Mouse (Mus musculus) embryonic fibroblast, embryonic 13.5 days (primary cell): ENCODE results near the gene Eif2b2.

Experiments used
- CTCF ChIP-seq: IDR thresholded peaks from 2 replicates; pipeline ENCODE4 v1.5.1; 2011; ENCODE audit warnings: mild to moderate bottlenecking, control low read depth, low read length, moderate library complexity, borderline replicate concordance; ENCODE audit not compliant: insufficient read depth
- POLR2A ChIP-seq: IDR thresholded peaks from 2 replicates; pipeline ENCODE4 v1.6.1; 2011; ENCODE audit warnings: low read depth, mild to moderate bottlenecking, control low read depth, low read length, moderate library complexity

DNA sequence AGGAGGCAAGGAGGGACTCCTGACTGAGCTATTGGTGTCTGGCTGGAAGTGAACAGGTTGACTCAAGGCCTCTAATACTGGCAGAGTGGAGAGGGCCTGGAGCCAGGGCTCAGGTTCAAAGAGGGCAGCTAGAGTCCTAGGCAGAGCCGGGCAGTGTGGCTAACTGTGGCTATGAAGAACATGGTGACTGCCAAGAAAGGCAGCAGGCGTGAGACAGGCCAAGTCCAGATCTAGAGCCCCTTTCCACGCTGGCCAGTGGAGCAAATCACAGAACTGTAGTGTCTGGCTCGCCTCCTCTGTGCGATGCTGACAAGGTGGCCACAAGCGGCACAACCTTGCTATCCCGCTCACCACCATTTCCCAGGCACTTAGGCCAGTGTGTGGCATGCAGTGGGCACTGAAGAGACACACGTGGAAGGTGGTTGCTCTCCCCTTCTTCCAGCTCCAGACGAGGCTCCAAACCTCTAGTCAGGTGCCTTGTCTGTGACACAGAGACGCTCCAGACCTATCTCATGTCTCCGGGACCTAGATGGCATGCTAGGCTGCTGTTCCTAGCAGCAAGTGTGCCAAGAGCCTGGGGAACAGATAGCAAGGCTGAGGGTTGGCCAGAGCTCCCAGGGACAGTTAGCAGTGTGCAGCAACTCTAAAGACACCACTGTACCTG lies 48.9 kb upstream of the Eif2b2 start:
- no peak for TF ChIP-seq CTCF
- no peak for TF ChIP-seq POLR2A
